Mouse (Mus musculus) G1E-ER4 (cell line): ENCODE data around the gene Ric8a. TPM values are rescaled to one million over a fixed set of nuclear protein-coding genes. Genes with fewer than 3 reads are reported as not detected.

ENCODE experiments used
- GATA1 ChIP-seq: IDR thresholded peaks from one replicate; pipeline ENCODE4 v1.8.0; 2012; ENCODE audit warnings: low read length, inconsistent platforms
- polyA plus RNA-seq: library from polyadenylated mRNA; stranded (reverse); fragments of >175 nt; gene quantifications from 2 replicates; pipeline ENCODE4 v1.2.3, GENCODE M21; 2012

The Ric8a gene
- polyA plus RNA-seq, 1 experiment, result 39.1 TPM

GRCm38 (mm10) chr7:140857550-140858505 is 1.1 kb downstream of the Ric8a start, which contains the start of gene Bet1l:
TSS of gene Bet1l (minus strand) at chr7:140857577.
- TF ChIP-seq GATA1, result no peak

- TF ChIP-seq GATA1, result no peak
Observed at GRCm38 (mm10) chr7:140858746-140859145, 2.0 kb downstream of the Ric8a start.

GRCm38 (mm10) chr7:140859997-140860396 is 3.2 kb downstream of the Ric8a start:
- TF ChIP-seq GATA1, result no peak

DNA sequence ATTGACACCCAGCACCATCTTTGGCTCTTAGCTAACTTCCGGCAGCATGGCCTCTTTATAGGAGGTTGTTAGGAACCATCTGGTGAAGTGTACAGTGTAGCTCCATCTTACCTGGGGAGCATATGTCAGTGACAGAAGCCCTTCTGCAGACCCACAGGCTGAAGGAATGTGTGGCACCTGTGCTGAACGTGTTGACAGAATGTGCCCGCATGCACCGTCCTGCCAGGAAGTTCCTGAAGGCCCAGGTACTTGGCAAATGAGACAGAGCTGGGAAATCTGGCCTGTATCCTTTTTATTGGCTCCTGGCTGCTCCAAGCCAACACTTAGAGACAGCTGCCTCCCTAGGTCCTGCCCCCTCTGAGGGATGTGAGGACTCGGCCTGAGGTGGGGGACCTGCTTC is 4.0 kb downstream of the Ric8a start:
- TF ChIP-seq GATA1, result no peak

DNA sequence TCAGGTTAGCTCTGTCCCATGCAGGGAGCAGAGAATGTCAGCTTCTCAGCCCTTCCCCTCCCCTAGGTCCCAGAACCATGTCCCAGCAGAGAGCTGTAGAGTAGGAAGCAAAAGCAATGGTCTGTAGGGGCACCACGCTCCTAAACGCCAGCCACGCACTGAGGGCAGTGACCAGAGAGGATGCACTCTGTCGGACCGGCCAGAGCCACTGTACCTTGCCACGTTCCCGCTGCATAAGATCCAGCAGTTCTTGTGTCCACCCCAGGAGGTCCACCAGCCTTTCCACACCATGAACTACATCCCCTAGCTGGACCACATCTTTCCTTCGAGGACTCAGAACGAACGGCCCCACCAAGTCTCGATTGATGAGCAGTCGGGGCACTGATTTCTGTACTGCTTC is 8.0 kb downstream of the Ric8a start:
- TF ChIP-seq GATA1, result no peak

DNA sequence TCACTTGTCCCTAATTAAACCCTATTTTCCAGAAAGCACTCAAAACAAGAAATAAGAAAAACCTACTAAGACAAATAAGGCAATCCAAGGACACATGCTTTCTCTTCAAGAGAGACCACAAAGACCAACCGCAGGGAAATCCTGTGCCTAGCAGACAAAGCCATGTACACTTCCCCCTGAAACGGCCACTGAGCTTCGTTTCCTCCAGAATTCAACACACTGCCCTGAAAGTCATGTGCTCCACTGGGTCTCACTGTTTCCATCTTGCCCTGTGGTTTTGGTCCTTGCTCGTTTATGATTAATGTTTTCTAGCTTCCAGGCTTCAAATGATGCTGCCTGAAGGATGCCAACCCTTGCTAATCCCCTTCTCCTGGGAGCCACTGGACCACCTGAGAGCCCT is 17.5 kb downstream of the Ric8a start:
- TF ChIP-seq GATA1, result no peak

DNA sequence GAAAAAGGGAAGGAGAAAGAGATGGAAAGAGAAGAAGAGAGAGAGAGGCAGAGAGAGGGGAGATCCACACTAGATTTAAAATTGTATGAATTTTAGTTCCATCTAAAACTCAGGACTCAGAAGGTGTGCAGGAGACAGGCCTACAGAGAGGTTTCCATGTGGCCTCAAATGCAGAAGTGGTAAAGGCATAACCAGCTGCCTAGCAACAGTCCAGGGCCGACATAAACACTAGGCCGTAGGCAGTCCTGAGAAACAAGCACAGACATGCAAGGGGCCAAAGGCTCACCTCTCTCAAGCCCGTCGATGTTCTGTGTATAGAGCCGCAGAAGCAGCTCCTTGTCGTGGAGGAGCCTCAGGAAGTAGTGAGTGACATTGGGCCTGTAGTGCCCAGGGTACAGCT is 20.6 kb downstream of the Ric8a start:
- TF ChIP-seq GATA1, result no peak

- no peak for TF ChIP-seq GATA1
Observed at GRCm38 (mm10) chr7:140879355-140879754, 22.6 kb downstream of the Ric8a start.

- TF ChIP-seq GATA1, result no peak
Observed at GRCm38 (mm10) chr7:140880419-140880818, 23.7 kb downstream of the Ric8a start.

DNA sequence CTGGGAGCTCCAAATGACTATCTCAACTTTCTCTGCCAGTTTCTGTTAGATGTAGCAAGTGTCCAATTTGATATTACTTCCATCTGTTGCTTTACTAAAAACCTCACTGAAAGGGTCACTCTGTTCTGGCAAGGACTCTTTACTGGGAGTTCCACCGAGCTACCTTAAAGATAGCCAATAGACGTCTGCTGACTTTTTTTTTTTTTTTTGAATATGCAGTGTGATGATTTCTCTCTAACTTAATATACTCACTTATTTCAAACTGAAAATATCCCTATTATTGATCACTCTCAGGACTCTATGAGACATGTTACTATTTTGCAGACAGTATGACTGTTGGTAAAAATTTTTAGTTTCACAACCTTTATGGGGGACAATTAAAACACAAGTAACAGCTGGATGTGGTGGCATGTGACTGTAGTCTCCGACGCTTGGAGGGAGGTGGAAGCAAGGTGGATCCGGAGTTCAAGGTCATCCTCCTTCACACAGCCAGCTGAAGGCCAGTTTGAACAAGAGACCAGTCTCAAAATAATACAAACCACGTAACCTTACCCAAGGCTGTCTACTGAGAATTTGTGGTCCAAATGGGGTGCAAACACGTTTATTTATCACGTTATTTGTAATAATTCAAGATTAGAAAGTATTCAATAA is 24.2 kb downstream of the Ric8a start:
- TF ChIP-seq GATA1, result no peak

- no peak for TF ChIP-seq GATA1
Observed at GRCm38 (mm10) chr7:140881696-140882468, 25.1 kb downstream of the Ric8a start, which contains the start of the genes Psmd13 and Sirt3. TSS of gene Psmd13 (plus strand) at chr7:140881968. TSS of gene Sirt3 (minus strand) at chr7:140882309.

- TF ChIP-seq GATA1, result no peak
Observed at GRCm38 (mm10) chr7:140882469-140882803, 25.7 kb downstream of the Ric8a start.

DNA sequence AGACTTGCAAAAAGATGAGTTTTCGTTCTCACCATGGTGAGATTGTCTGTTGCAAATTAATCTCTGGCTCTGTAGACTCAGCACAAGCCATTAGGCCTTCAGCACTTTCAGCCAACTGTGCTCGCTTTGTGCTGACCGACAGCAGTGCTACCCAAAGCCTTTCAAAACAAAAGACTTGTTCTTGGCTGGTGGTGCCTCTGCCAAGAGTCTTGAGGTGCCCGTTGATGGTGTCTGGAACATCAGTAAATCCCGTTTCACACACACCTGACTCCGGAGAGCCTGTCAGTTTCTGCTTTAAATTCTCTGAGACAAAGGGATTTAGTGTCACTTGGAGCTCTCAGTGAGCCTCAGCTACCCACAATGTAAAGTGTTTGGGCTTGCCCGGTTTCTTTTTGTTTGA is 37.3 kb downstream of the Ric8a start:
- no peak for TF ChIP-seq GATA1

GRCm38 (mm10) chr7:140894611-140895010 is 37.9 kb downstream of the Ric8a start:
- no peak for TF ChIP-seq GATA1

DNA sequence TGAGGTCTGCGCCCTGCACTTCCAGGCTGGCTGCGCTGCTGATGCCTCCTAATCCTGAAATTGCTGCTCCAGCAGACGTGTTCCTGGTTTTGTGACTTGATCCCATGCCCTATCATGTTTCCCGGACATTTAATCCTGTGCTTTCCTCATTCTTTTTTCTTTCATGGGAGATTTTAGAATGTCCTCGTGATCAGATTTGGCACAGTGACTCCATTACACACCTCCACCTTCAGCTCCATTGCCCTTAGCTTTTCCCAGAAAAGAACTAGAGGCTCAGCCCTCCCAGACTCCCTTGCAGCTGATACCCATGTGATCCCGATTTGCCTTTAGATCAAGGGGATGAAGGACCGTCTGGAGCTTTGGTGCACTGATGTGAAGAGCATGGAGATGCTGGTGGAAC is 41.1 kb downstream of the Ric8a start:
- TF ChIP-seq GATA1, result no peak

DNA sequence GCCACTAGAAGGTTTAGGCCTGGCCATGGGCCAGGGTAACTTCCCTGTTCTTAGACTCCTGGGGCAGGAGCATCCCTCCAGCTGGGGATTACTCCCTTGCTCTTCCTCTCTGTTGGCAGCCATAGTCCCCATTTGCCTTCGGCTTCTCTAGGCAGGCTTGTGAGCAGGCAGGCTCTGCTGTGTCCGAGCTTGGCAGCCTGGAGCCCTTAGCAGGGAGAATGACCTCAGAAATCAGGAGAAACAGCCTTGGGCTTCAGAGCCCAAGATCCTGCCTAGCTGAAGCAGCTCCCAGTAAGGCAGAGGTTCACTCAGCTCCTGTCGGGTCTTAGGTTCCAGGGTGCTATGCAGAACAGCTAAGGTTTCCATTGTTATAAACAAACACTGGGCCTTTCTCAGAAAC is 42.4 kb downstream of the Ric8a start:
- no peak for TF ChIP-seq GATA1

- no peak for TF ChIP-seq GATA1
Observed at GRCm38 (mm10) chr7:140900220-140900619, 43.5 kb downstream of the Ric8a start, which contains the start of gene Cox8b. TSS of gene Cox8b (minus strand) at chr7:140900446.
